In genomic region chr3:144020189-144020940, GRCm38 (mm10) we compare ENCODE assay signal across 18 mouse cellular contexts.
DNase-seq lines count a peak whose midpoint lies in the region; ATAC-seq lines count a peak whose summit lies in the region.
"Had no signal": no experiment of that assay in that cellular context is flagged by ENCODE, and none has a peak within 500 bp of the region (broad histone marks: within the 10 kb centered on the region; RNA-seq: fewer than 3 reads in every experiment).

No protein-coding gene starts in this region.

- WGBS in hindbrain, embryonic 12.5 days, result 74% methylated on average over 8 of the region's 8 CpGs
- 72% methylated on average over 8 of the region's 8 CpGs for WGBS in hindbrain, embryonic 13.5 days
- 71% methylated on average over 8 of the region's 8 CpGs for WGBS in limb, embryonic 11.5 days
- WGBS in limb, embryonic 10.5 days, result 81% methylated on average over 8 of the region's 8 CpGs
- 47% methylated on average over 8 of the region's 8 CpGs for WGBS in embryonic facial prominence, embryonic 15.5 days

- H3K4me3 ChIP-seq in hindbrain, embryonic 12.5 days, result no peak overlapping the region
- H3K4me3 ChIP-seq in hindbrain, embryonic 13.5 days, result no peak overlapping the region
- no peak overlapping the region for H3K4me3 ChIP-seq in limb, embryonic 11.5 days (ENCODE audit: low read depth, low read length)
- no peak overlapping the region for H3K4me3 ChIP-seq in limb, embryonic 10.5 days
- no peak overlapping the region for H3K4me3 ChIP-seq in embryonic facial prominence, embryonic 15.5 days (replicated peaks)
- H3K4me3 ChIP-seq: forebrain, embryonic 15.5 days; heart, embryonic 13.5 days had no signal

- H3K9ac ChIP-seq in hindbrain, embryonic 12.5 days, result no peak overlapping the region
- no peak overlapping the region for H3K9ac ChIP-seq in hindbrain, embryonic 13.5 days
- H3K9ac ChIP-seq in limb, embryonic 11.5 days (ENCODE audit: low read length), result no peak overlapping the region
- H3K9ac ChIP-seq in embryonic facial prominence, embryonic 15.5 days, result no peak overlapping the region
- H3K9ac ChIP-seq: forebrain, embryonic 15.5 days; heart, embryonic 13.5 days; liver, embryonic 14.5 days had no signal

- 0 out of 2 replicates have a peak, but pooled peaks cover under 1% of the 10 kb centered on the region for H3K4me1 ChIP-seq in hindbrain, embryonic 12.5 days
- no peaks in the 10 kb centered on the region for H3K4me1 ChIP-seq in hindbrain, embryonic 13.5 days (replicated peaks)
- H3K4me1 ChIP-seq in limb, embryonic 11.5 days (ENCODE audit: control insufficient read depth, insufficient read depth, low read length), result 0 out of 2 replicates have a peak, but pooled peaks cover 2% of the 10 kb centered on the region
- H3K4me1 ChIP-seq in limb, embryonic 10.5 days, result peaks cover 10% of the 10 kb centered on the region
- H3K4me1 ChIP-seq in embryonic facial prominence, embryonic 15.5 days, result no peaks in the 10 kb centered on the region
- H3K4me1 ChIP-seq: forebrain, embryonic 15.5 days had no signal

- no peaks in the 10 kb centered on the region for H3K9me3 ChIP-seq in hindbrain, embryonic 12.5 days (replicated peaks)
- H3K9me3 ChIP-seq in hindbrain, embryonic 13.5 days, result no peaks in the 10 kb centered on the region
- H3K9me3 ChIP-seq in limb, embryonic 11.5 days (ENCODE audit: control insufficient read depth, low read length), result no peaks in the 10 kb centered on the region
- no peaks in the 10 kb centered on the region for H3K9me3 ChIP-seq in limb, embryonic 10.5 days (replicated peaks)
- no peaks in the 10 kb centered on the region for H3K9me3 ChIP-seq in embryonic facial prominence, embryonic 15.5 days (replicated peaks)
- H3K9me3 ChIP-seq: forebrain, embryonic 15.5 days; heart, embryonic 13.5 days had no signal

- H3K36me3 ChIP-seq in hindbrain, embryonic 12.5 days, result no peaks in the 10 kb centered on the region
- H3K36me3 ChIP-seq in hindbrain, embryonic 13.5 days, result no peaks in the 10 kb centered on the region
- no peaks in the 10 kb centered on the region for H3K36me3 ChIP-seq in limb, embryonic 11.5 days (ENCODE audit: control insufficient read depth, insufficient read depth, low read length)
- H3K36me3 ChIP-seq in limb, embryonic 10.5 days, result no peaks in the 10 kb centered on the region
- H3K36me3 ChIP-seq in embryonic facial prominence, embryonic 15.5 days, result no peaks in the 10 kb centered on the region
- H3K36me3 ChIP-seq: forebrain, embryonic 15.5 days; heart, embryonic 13.5 days had no signal

- H3K27me3 ChIP-seq in hindbrain, embryonic 12.5 days, result no peaks in the 10 kb centered on the region
- H3K27me3 ChIP-seq in hindbrain, embryonic 13.5 days, result no peaks in the 10 kb centered on the region
- no peaks in the 10 kb centered on the region for H3K27me3 ChIP-seq in limb, embryonic 11.5 days (ENCODE audit: control insufficient read depth, insufficient read depth, low read length)
- H3K27me3 ChIP-seq in limb, embryonic 10.5 days (ENCODE audit: low read depth, poor library complexity, severe bottlenecking), result no peaks in the 10 kb centered on the region
- H3K27me3 ChIP-seq in embryonic facial prominence, embryonic 15.5 days, result no peaks in the 10 kb centered on the region
- H3K27me3 ChIP-seq: forebrain, embryonic 15.5 days; heart, embryonic 13.5 days had no signal

- 0 out of 2 replicates have a peak overlapping the region, but pooled peaks have one; percentile 35 for H3K27ac ChIP-seq in hindbrain, embryonic 12.5 days
- no peak overlapping the region for H3K27ac ChIP-seq in hindbrain, embryonic 13.5 days
- no peak overlapping the region for H3K27ac ChIP-seq in limb, embryonic 11.5 days (replicated peaks; ENCODE audit: low read depth, low read length)
- no peak overlapping the region for H3K27ac ChIP-seq in limb, embryonic 10.5 days
- no peak overlapping the region for H3K27ac ChIP-seq in embryonic facial prominence, embryonic 15.5 days (replicated peaks)
- H3K27ac ChIP-seq: forebrain, embryonic 15.5 days; heart, embryonic 13.5 days; liver, embryonic 14.5 days had no signal

- no peak overlapping the region for H3K4me2 ChIP-seq in hindbrain, embryonic 12.5 days (replicated peaks)
- H3K4me2 ChIP-seq in hindbrain, embryonic 13.5 days, result no peak overlapping the region
- no peak overlapping the region for H3K4me2 ChIP-seq in limb, embryonic 11.5 days (ENCODE audit: low read depth, severe bottlenecking)
- H3K4me2 ChIP-seq in embryonic facial prominence, embryonic 15.5 days (replicated peaks), result no peak overlapping the region
- H3K4me2 ChIP-seq: forebrain, embryonic 15.5 days; heart, embryonic 13.5 days had no signal

- peak; percentile 32; the same call in 1 of the 2 replicates for ATAC-seq in hindbrain, embryonic 12.5 days (ENCODE audit: low FRiP score)
- ATAC-seq in hindbrain, embryonic 13.5 days (ENCODE audit: low FRiP score), result no peak
- 0 out of 2 replicates have a peak, but pooled peaks have one; percentile 21 for ATAC-seq in limb, embryonic 11.5 days (ENCODE audit: insufficient number of reproducible peaks, low FRiP score, low TSS enrichment, low read depth)
- ATAC-seq in embryonic facial prominence, embryonic 15.5 days (ENCODE audit: insufficient number of reproducible peaks, low FRiP score, low TSS enrichment, low read depth), result peak; percentile 51; the same call in 1 of the 2 replicates
- ATAC-seq: forebrain, embryonic 15.5 days; inflammation-experienced regulatory T-cells, adult 6 months had no signal

- DNase-seq in limb, embryonic 11.5 days (ENCODE audit: low spot score), result no peak
- DNase-seq in limb, embryonic 10.5 days (ENCODE audit: low spot score), result no peak
- DNase-seq in adipocyte (ENCODE audit: low spot score), result peak; percentile 47
- DNase-seq in c-Kit-positive CD71-positive TER-119-positive erythroid progenitor cells, embryonic 14.5 days (ENCODE audit: low spot score), result no peak
- DNase-seq: adrenal gland, postnatal 25 days; cerebellum, adult 8-10 months; heart, adult 11 months; heart, postnatal 36 days; kidney, postnatal 36 days; left cerebral cortex, postnatal 4 days; thymus, postnatal 25 days had no signal
